ENCODE assay signal across 8 mouse cellular contexts in genomic region chr15:26308629-26309230, GRCm38 (mm10). TPM values are rescaled to one million over a fixed set of nuclear protein-coding genes. Genes with fewer than 3 reads are reported as not detected.
DNase-seq lines count a peak whose midpoint lies in the region; ATAC-seq lines count a peak whose summit lies in the region.

March11 (plus strand) TSS chr15:26309048.

- peak; percentile 10 for DNase-seq in thymus, postnatal 4 days
- no peak for DNase-seq in thymus, adult 18-20 months
- DNase-seq in cerebellum, postnatal 25 days, result peak; percentile 81 to 85
- DNase-seq in frontal cortex, postnatal 25 days (ENCODE audit: low spot score in 2 of 2), result peak; percentile 65 to 67
- peak; percentile 66 to 73 for DNase-seq in layer of hippocampus, adult 8-10 months (ENCODE audit: low spot score in 2 of 2)
- DNase-seq in right cerebral cortex, postnatal 4 days, result peak; percentile 85
- DNase-seq in spleen, postnatal 36 days (ENCODE audit: low spot score in 2 of 2), result no peak

- H3K9me3 ChIP-seq in liver, embryonic 16.5 days (replicated peaks; ENCODE audit: control insufficient read depth, low read length), result no peaks in the 10 kb centered on the region

- no peak for ATAC-seq in liver, embryonic 16.5 days (ENCODE audit: low read depth)

- no peaks in the 10 kb centered on the region for H3K4me1 ChIP-seq in liver, embryonic 16.5 days (ENCODE audit: control insufficient read depth, low read depth, low read length)

- WGBS in liver, embryonic 16.5 days (ENCODE audit: insufficient replicate concordance), result under 1% methylated on average over 54 of the region's 56 CpGs

- no peak within 1 kb of the TSS for H3K9ac ChIP-seq in liver, embryonic 16.5 days (ENCODE audit: low read depth, low read length)

- peaks cover 17% of the 10 kb centered on the region for H3K27me3 ChIP-seq in liver, embryonic 16.5 days (ENCODE audit: control insufficient read depth, insufficient read depth, low read depth, low read length)

- peak within 1 kb of the TSS; percentile 27 for H3K4me3 ChIP-seq in liver, embryonic 16.5 days (ENCODE audit: low read depth, low read length)

- peak within 1 kb of the TSS; percentile 36 for H3K4me2 ChIP-seq in liver, embryonic 16.5 days (ENCODE audit: low read depth, low read length)

- no peaks in the 10 kb centered on the region for H3K36me3 ChIP-seq in liver, embryonic 16.5 days (ENCODE audit: control insufficient read depth, insufficient read depth)

- H3K27ac ChIP-seq in liver, embryonic 16.5 days (ENCODE audit: low read length), result no peak within 1 kb of the TSS

RNA-seq across cellular contexts. Expression of gene March11, which starts in this region (rescaled TPM):
- total RNA-seq in layer of hippocampus, adult 8-10 months (2022), result 10 to 100 TPM in 1 of 4 experiments, 1 to 10 TPM in 3; 5.1 to 11.2 (median 7.5) TPM
- polyA plus RNA-seq in liver, embryonic 16.5 days (2015; fragmentation: Nextera tagmentation; extraction: Ambion mirVana), result not detected in 2 replicates

Comparison
In these comparisons a context has a peak if more than half of its experiments do, and no peak if none do; other contexts are left out.
1. DNase-seq: peak in thymus, postnatal 4 days (single experiment), cerebellum, postnatal 25 days (2 of 2), frontal cortex, postnatal 25 days (2 of 2), layer of hippocampus, adult 8-10 months (2 of 2) and right cerebral cortex, postnatal 4 days (single experiment); none in thymus, adult 18-20 months (0 of 2) and spleen, postnatal 36 days (0 of 2).